Mouse (Mus musculus): Measurements from ENCODE around the gene Acan. TPM values are rescaled to one million over a fixed set of nuclear protein-coding genes. Genes with fewer than 3 reads are reported as not detected.
A peak's percentile ranks its signal among the peaks of the same experiment; 100 is the strongest.

The Acan gene
- polyA plus RNA-seq, 1 experiment: 0.59 TPM

DNA sequence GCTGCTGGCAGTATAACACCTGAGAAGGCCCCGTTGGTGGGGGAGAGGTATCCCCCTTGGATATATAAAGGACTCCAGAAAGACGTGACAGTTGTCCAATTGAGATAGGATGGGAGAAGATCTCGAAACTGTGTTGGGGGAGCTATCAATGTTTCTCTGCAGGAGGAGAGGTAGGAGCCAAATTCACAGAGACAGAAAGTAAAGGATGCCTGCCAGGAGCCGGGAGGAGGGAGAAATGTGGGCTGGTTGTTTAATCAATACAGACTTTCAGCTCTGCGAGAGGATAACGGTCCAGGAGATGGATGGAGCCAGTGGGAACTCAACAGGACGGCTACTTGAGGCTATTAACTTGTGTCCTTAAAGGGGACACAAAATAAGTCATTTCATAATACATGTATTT, 14.2 kb downstream of the Acan start:
- DNase-seq: no peak
- 46% methylated on average over 7 of the region's 7 CpGs for WGBS
- H3K4me3 ChIP-seq (replicated peaks; ENCODE audit: extremely low read depth, low read depth, low read length): no peak overlapping the region
- no peak for TF ChIP-seq POLR2A (IDR thresholded peaks at IDR 0.05; ENCODE audit: borderline replicate concordance, extremely low read depth, low read depth, low read length)
- no peak for TF ChIP-seq CTCF (IDR thresholded peaks at IDR 0.05; ENCODE audit: insufficient read depth, low read length)
- no peaks in the 10 kb centered on the region for H3K4me1 ChIP-seq (ENCODE audit: control insufficient read depth, insufficient read depth, low read length)

DNA sequence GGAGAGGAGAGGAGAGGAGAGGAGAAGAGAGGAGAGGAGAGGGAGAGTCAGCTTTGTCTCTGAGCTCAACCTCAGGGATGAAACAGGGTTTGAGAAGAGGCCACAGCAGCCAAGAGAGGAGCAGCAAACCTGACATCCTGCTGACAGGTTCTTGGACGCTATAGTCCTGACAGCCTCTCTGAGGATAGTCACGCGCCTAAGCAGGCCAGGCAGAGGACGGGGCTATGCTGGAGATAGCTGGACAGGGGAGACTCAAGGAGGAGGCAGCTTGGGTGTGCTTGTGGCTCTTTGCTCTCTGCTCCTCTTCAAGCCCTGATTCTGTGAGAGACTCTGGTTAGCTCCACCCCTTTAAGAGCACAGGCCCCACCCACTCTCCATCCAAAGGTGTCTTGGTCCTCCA, 14.9 kb downstream of the Acan start:
- DNase-seq: no peak
- Histone ChIP-seq H3K4me1 (ENCODE audit: control insufficient read depth, insufficient read depth, low read length) (no peaks in the 10 kb centered on the region), H3K4me3 (replicated peaks; ENCODE audit: extremely low read depth, low read depth, low read length) (no peak overlapping the region)
- TF ChIP-seq POLR2A (IDR thresholded peaks at IDR 0.05; ENCODE audit: borderline replicate concordance, extremely low read depth, low read depth, low read length): no peak
- TF ChIP-seq CTCF (IDR thresholded peaks at IDR 0.05; ENCODE audit: insufficient read depth, low read length): no peak
- 51% methylated on average over 4 of the region's 4 CpGs for WGBS

DNA sequence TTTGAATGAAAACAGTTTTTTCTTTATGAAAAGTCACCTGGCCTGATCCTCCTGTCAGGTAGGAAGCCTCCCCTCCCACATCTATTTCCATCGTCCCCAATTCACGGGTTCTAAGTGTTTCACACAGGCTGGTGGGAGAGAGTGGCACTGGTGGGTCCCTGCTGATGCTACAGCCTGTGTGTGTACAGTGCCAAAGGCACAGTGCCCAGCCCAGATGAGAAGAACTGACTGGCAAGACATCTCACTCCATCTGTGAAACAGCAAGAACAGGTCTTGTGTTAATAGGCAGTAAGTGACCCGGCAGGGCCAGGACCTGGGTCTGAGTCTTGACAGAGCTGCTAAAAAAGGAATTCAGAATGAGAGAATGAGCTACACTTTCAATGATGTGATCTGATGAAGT, 25.9 kb downstream of the Acan start:
- no peak for TF ChIP-seq POLR2A (IDR thresholded peaks at IDR 0.05; ENCODE audit: borderline replicate concordance, extremely low read depth, low read depth, low read length)
- TF ChIP-seq CTCF (IDR thresholded peaks at IDR 0.05; ENCODE audit: insufficient read depth, low read length): no peak
- 45% methylated on average over 3 of the region's 3 CpGs for WGBS
- no peak for DNase-seq
- no peak overlapping the region for H3K4me3 ChIP-seq (replicated peaks; ENCODE audit: extremely low read depth, low read depth, low read length)
- H3K4me1 ChIP-seq (ENCODE audit: control insufficient read depth, insufficient read depth, low read length): no peaks in the 10 kb centered on the region

DNA sequence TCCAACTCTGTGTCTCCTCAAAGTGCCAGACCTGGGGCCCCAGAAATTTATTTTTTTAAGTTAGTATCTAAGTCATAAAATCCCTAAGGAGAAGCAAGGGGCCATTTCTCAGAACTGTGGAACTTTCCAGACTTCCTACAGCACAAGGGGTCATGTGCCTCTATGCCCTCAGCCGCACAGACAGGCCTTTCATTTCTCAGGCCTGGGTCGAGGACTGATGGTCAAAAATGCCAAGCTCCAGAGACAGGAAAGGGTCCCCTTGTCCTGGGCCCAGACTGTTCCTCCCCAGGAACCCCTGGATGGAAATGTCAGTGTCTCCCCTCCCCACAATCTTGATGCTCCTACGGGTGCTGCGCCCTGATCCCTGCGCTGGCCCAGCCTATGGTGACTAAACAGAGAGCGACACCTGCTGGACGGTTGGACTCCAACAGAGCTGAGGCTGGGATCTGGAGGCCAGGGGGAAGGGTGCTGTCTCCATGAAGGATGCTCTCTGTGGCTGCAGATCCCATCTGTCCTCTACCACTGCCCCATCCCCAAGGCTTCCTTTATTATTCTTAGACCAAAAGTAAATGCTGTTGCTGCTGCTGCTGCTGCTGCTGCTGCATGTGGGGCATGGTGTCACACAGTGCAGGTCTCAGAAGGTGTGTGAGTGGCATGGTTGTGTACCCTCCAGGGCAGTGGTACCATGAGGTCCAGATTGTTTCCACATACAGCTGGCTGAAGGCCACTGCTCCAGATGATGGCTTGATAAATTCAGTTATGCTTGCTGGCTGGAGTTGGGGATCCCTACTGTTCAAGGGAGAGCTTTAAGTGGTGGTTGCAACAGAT, 27.5 kb downstream of the Acan start:
- WGBS: 25% methylated on average over 7 of the region's 7 CpGs
- peak; percentile 70 for TF ChIP-seq CTCF (IDR thresholded peaks at IDR 0.05; ENCODE audit: insufficient read depth, low read length)
- TF ChIP-seq POLR2A (IDR thresholded peaks at IDR 0.05; ENCODE audit: borderline replicate concordance, extremely low read depth, low read depth, low read length): no peak
- DNase-seq: peak; percentile 45
- Histone ChIP-seq H3K4me1 (ENCODE audit: control insufficient read depth, insufficient read depth, low read length) (no peaks in the 10 kb centered on the region), H3K4me3 (replicated peaks; ENCODE audit: extremely low read depth, low read depth, low read length) (no peak overlapping the region)

DNA sequence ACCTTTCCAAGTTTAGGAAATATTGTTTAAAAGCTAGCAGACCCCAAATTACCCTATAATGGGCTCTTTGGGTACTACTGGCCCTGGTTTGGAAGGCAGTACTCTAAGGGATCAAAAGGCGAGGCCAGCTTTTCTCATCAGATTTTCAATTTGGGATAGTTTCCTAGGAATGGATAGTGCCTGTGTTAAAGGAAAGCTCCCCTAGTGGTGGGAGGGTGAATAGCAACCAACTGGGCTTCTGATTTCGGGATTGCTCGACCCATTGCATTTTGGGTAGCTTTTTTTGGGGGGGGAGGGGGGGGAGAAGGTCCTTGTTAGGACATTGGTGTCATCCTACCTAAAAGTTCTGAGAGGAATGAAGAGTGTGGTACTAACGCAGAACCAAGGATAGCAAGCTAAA, 35.8 kb downstream of the Acan start:
- no peak overlapping the region for H3K4me3 ChIP-seq (replicated peaks; ENCODE audit: extremely low read depth, low read depth, low read length)
- H3K4me1 ChIP-seq (ENCODE audit: control insufficient read depth, insufficient read depth, low read length): no peaks in the 10 kb centered on the region
- peak; percentile 18 for DNase-seq
- 67% methylated on average over 4 of the region's 4 CpGs for WGBS
- TF ChIP-seq POLR2A (IDR thresholded peaks at IDR 0.05; ENCODE audit: borderline replicate concordance, extremely low read depth, low read depth, low read length) (no peak), CTCF (IDR thresholded peaks at IDR 0.05; ENCODE audit: insufficient read depth, low read length) (0 out of 2 replicates have a peak, but pooled peaks have one; percentile 16)

DNA sequence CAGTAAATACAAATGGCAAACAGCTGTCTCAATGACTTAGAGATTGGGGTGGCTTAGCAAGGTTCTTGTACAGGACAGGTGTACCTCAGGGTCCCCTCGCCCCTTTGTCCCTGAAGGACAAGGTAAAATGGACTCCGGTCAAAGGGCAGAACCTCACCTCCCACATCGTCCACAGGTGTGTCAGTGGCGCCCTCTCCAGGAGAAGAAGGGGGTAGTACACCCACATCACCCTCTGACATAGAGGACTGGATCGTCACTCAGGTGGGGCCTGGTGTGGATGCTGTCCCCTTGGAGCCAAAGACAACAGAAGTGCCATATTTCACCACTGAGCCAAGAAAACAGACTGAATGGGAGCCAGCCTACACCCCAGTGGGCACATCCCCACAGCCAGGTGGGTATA, 43.2 kb downstream of the Acan start:
- 82% methylated on average over 5 of the region's 5 CpGs for WGBS
- no peak for TF ChIP-seq CTCF (IDR thresholded peaks at IDR 0.05; ENCODE audit: insufficient read depth, low read length)
- no peak for TF ChIP-seq POLR2A (IDR thresholded peaks at IDR 0.05; ENCODE audit: borderline replicate concordance, extremely low read depth, low read depth, low read length)
- no peak overlapping the region for H3K4me3 ChIP-seq (replicated peaks; ENCODE audit: extremely low read depth, low read depth, low read length)
- no peaks in the 10 kb centered on the region for H3K4me1 ChIP-seq (ENCODE audit: control insufficient read depth, insufficient read depth, low read length)
- DNase-seq: no peak

DNA sequence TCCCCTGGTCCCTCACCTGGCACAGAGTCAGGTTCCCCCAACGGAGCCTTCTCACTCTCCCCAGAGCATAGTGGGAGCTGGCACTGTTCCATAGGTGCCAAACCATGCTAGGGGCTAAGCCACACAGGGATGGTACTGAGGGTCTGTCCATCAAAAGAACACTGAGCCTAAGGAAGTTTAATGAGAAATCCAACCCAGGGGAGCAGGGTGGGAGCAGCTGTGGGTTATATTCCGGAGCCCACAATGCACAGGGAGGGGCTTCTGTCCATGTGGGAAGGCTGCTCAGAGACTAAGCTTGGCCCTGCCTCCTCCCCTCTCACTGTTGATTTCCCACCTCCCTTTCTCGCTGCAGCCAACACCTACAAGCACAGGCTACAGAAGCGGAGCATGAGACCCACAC, 60.6 kb downstream of the Acan start:
- Histone ChIP-seq H3K4me3 (replicated peaks; ENCODE audit: extremely low read depth, low read depth, low read length) (no peak overlapping the region), H3K4me1 (ENCODE audit: control insufficient read depth, insufficient read depth, low read length) (no peaks in the 10 kb centered on the region)
- TF ChIP-seq CTCF (IDR thresholded peaks at IDR 0.05; ENCODE audit: insufficient read depth, low read length) (no peak), POLR2A (IDR thresholded peaks at IDR 0.05; ENCODE audit: borderline replicate concordance, extremely low read depth, low read depth, low read length) (no peak)
- 54% methylated on average over 4 of the region's 4 CpGs for WGBS
- no peak for DNase-seq

DNA sequence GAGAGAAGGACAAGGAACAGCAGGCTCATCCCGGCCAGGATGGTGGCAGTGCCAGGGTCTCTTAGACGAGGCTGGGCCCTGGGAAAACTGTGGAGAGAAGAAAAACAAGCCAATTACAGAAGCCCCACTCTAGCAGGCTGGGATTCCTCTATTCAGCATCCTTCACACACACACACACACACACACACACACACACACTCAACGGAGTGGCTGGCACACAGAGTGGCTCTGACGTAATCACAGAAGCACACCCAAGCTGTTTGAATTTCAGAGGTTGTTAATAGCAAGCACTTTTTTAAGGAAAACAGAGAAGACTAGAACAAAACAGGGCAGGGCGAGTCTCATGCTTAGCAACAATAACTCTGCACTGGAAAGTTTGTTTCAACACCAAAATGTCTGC, 70.2 kb downstream of the Acan start:
- DNase-seq: no peak
- TF ChIP-seq POLR2A (IDR thresholded peaks at IDR 0.05; ENCODE audit: borderline replicate concordance, extremely low read depth, low read depth, low read length) (no peak), CTCF (IDR thresholded peaks at IDR 0.05; ENCODE audit: insufficient read depth, low read length) (no peak)
- Histone ChIP-seq H3K4me1 (ENCODE audit: control insufficient read depth, insufficient read depth, low read length) (no peaks in the 10 kb centered on the region), H3K4me3 (replicated peaks; ENCODE audit: extremely low read depth, low read depth, low read length) (no peak overlapping the region)
- WGBS: 57% methylated on average over 5 of the region's 5 CpGs

DNA sequence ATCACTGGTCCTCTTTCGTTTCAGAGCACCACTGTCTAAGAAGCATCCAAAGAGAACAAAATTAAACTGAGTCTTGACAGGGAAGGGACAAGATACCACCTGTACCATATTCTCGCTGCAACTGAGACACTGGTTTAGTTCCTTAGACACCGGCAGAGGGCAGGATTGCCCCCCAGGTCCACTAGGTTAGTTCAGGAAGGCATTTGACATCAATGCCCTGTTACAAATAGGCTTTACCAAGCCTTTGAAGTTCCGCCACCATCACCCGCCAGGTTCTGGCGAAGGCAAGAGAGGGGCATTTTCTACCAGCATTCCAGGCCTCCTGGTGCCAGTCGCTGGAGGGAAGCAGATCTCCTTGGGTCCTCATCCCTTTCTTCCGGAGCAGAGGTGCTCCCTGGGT, 76.6 kb downstream of the Acan start:
- H3K4me3 ChIP-seq (replicated peaks; ENCODE audit: extremely low read depth, low read depth, low read length): no peak overlapping the region
- H3K4me1 ChIP-seq (ENCODE audit: control insufficient read depth, insufficient read depth, low read length): peaks cover 4% of the 10 kb centered on the region; the same call in 1 of the 2 replicates
- TF ChIP-seq POLR2A (IDR thresholded peaks at IDR 0.05; ENCODE audit: borderline replicate concordance, extremely low read depth, low read depth, low read length) (no peak), CTCF (IDR thresholded peaks at IDR 0.05; ENCODE audit: insufficient read depth, low read length) (no peak)
- no peak for DNase-seq
- 24% methylated on average over 8 of the region's 8 CpGs for WGBS

DNA sequence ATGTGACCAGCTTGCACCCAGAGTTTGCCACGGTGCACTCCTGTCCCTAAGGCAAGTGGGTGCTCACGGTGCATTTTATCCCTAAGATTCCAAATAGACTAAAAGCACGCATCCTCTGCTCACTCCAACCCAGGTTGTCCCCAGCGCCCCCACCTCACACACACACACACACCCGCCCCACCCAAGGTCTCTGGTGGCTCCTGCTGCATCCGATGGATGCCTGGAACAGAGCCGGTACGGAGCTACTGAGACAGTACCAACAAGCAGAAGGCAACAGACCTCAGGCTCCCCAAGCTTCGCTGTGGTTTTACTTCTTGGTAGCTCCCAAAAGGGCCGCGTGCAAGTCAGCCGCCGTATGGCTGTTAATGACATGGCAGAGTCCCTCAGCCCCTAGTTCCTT, 77.1 kb downstream of the Acan start:
- DNase-seq: no peak
- 16% methylated on average over 13 of the region's 13 CpGs for WGBS
- TF ChIP-seq CTCF (IDR thresholded peaks at IDR 0.05; ENCODE audit: insufficient read depth, low read length) (no peak), POLR2A (IDR thresholded peaks at IDR 0.05; ENCODE audit: borderline replicate concordance, extremely low read depth, low read depth, low read length) (no peak)

More for the DNA sequence above, 77.1 kb downstream of the Acan start:
- Histone ChIP-seq H3K4me3 (replicated peaks; ENCODE audit: extremely low read depth, low read depth, low read length) (no peak overlapping the region), H3K4me1 (ENCODE audit: control insufficient read depth, insufficient read depth, low read length) (peaks cover 4% of the 10 kb centered on the region; the same call in 1 of the 2 replicates)
